Mouse (Mus musculus) heart, embryonic 10.5 days (tissue): ENCODE measurements at regions not wholly inside any gene's neighbourhood (a gene's known extent, or its start where the extent isn't known, plus 50 kb on each side); places are given as distances from the start of the nearest gene placed in this dataset.

Experiments used
- DNase-seq: peaks from one replicate; pipeline ENCODE4 v3.0.0-alpha.2; 2017; ENCODE audit warnings: low spot score
- H3K27ac ChIP-seq: fragments of 300-500 bp; sonication (generic); 2 replicates; pipeline ENCODE4 v1.5.1; 2016; ENCODE audit warnings: mild to moderate bottlenecking
- H3K27me3 ChIP-seq: fragments of 300-500 bp; sonication (generic); 2 replicates; pipeline ENCODE4 v1.6.1; 2016; ENCODE audit warnings: mild to moderate bottlenecking; ENCODE audit not compliant: poor library complexity, insufficient read depth, severe bottlenecking
- H3K36me3 ChIP-seq: fragments of 300-500 bp; sonication (generic); 2 replicates; pipeline ENCODE4 v1.6.1; 2016; ENCODE audit warnings: mild to moderate bottlenecking, moderate library complexity
- H3K4me1 ChIP-seq: fragments of 300-500 bp; sonication (generic); 2 replicates; pipeline ENCODE4 v1.6.1; 2016; ENCODE audit warnings: mild to moderate bottlenecking
- H3K4me3 ChIP-seq: fragments of 300-500 bp; sonication (generic); 2 replicates; pipeline ENCODE4 v1.5.1; 2016; ENCODE audit warnings: mild to moderate bottlenecking, moderate library complexity
- H3K9me3 ChIP-seq: fragments of 300-500 bp; sonication (generic); 2 replicates; pipeline ENCODE4 v1.6.1; 2016; ENCODE audit warnings: mild to moderate bottlenecking, moderate library complexity
- WGBS: fragments of 180-500 bp; shearing (Covaris S2); methylation state at CpG from one replicate; pipeline ENCODE4 v1.1.7; 2016; 5-methylcytosine and 5-hydroxymethylcytosine counted together

- H3K36me3 ChIP-seq: no peaks in the 10 kb centered on the region
- DNase-seq: no peak
- no peaks in the 10 kb centered on the region for H3K4me1 ChIP-seq
- no peaks in the 10 kb centered on the region for H3K27me3 ChIP-seq
- no peak overlapping the region for H3K27ac ChIP-seq
- H3K4me3 ChIP-seq: no peak overlapping the region
- WGBS: 71% methylated on average over 15 of the region's 15 CpGs
- no peaks in the 10 kb centered on the region for H3K9me3 ChIP-seq
Measured at GRCm38 (mm10) chr10:44691590-44692327, 163.5 kb upstream of the Prdm1 start.

GRCm38 (mm10) chr10:44688555-44688954, 160.3 kb upstream of the Prdm1 start:
- Histone ChIP-seq H3K36me3 (no peaks in the 10 kb centered on the region), H3K9me3 (no peaks in the 10 kb centered on the region), H3K27ac (no peak overlapping the region), H3K27me3 (no peaks in the 10 kb centered on the region), H3K4me3 (no peak overlapping the region), H3K4me1 (0 out of 2 replicates have a peak, but pooled peaks cover 5% of the 10 kb centered on the region)
- WGBS: 82% methylated on average over 3 of the region's 3 CpGs
- DNase-seq: no peak

GRCm38 (mm10) chr10:44686055-44686454, 157.8 kb upstream of the Prdm1 start:
- no peaks in the 10 kb centered on the region for H3K36me3 ChIP-seq
- no peaks in the 10 kb centered on the region for H3K27me3 ChIP-seq
- no peak overlapping the region for H3K27ac ChIP-seq
- 36% methylated on average over 4 of the region's 4 CpGs for WGBS
- H3K9me3 ChIP-seq: no peaks in the 10 kb centered on the region
- H3K4me1 ChIP-seq: 0 out of 2 replicates have a peak, but pooled peaks cover 5% of the 10 kb centered on the region
- no peak for DNase-seq
- no peak overlapping the region for H3K4me3 ChIP-seq

GRCm38 (mm10) chr10:44685215-44685614, 156.9 kb upstream of the Prdm1 start:
- no peak for DNase-seq
- 51% methylated on average over 3 of the region's 3 CpGs for WGBS
- no peak overlapping the region for H3K4me3 ChIP-seq
- 0 out of 2 replicates have a peak, but pooled peaks cover 5% of the 10 kb centered on the region for H3K4me1 ChIP-seq
- H3K27ac ChIP-seq: no peak overlapping the region
- H3K36me3 ChIP-seq: no peaks in the 10 kb centered on the region
- H3K27me3 ChIP-seq: no peaks in the 10 kb centered on the region
- no peaks in the 10 kb centered on the region for H3K9me3 ChIP-seq

- H3K9me3 ChIP-seq: no peaks in the 10 kb centered on the region
- H3K27me3 ChIP-seq: no peaks in the 10 kb centered on the region
- no peaks in the 10 kb centered on the region for H3K4me1 ChIP-seq
- DNase-seq: no peak
- H3K27ac ChIP-seq: no peak overlapping the region
- no peaks in the 10 kb centered on the region for H3K36me3 ChIP-seq
- H3K4me3 ChIP-seq: no peak overlapping the region
- WGBS: 72% methylated on average over 3 of the region's 3 CpGs
Measured at GRCm38 (mm10) chr10:44676506-44676905, 148.2 kb upstream of the Prdm1 start.

GRCm38 (mm10) chr10:44665509-44666144, 137.3 kb upstream of the Prdm1 start:
- Histone ChIP-seq H3K27ac (no peak overlapping the region), H3K9me3 (no peaks in the 10 kb centered on the region), H3K4me3 (no peak overlapping the region), H3K27me3 (no peaks in the 10 kb centered on the region), H3K4me1 (no peaks in the 10 kb centered on the region), H3K36me3 (no peaks in the 10 kb centered on the region)
- WGBS: 74% methylated on average over 4 of the region's 4 CpGs
- no peak for DNase-seq

- WGBS: 79% methylated on average over 3 of the region's 3 CpGs
- Histone ChIP-seq H3K36me3 (no peaks in the 10 kb centered on the region), H3K4me1 (no peaks in the 10 kb centered on the region), H3K27ac (no peak overlapping the region), H3K9me3 (no peaks in the 10 kb centered on the region), H3K4me3 (no peak overlapping the region), H3K27me3 (no peaks in the 10 kb centered on the region)
- no peak for DNase-seq
Measured at GRCm38 (mm10) chr10:44659499-44659898, 131.2 kb upstream of the Prdm1 start.

GRCm38 (mm10) chr10:44653761-44654160, 125.5 kb upstream of the Prdm1 start:
- Histone ChIP-seq H3K27ac (no peak overlapping the region), H3K4me1 (no peaks in the 10 kb centered on the region), H3K4me3 (no peak overlapping the region), H3K36me3 (no peaks in the 10 kb centered on the region), H3K27me3 (no peaks in the 10 kb centered on the region), H3K9me3 (no peaks in the 10 kb centered on the region)
- no peak for DNase-seq
- WGBS: 87% methylated on average over 5 of the region's 5 CpGs

GRCm38 (mm10) chr10:44647021-44647420, 118.7 kb upstream of the Prdm1 start:
- H3K4me3 ChIP-seq: no peak overlapping the region
- no peaks in the 10 kb centered on the region for H3K9me3 ChIP-seq
- H3K4me1 ChIP-seq: no peaks in the 10 kb centered on the region
- no peaks in the 10 kb centered on the region; the same call in 1 of the 2 replicates for H3K27me3 ChIP-seq
- DNase-seq: no peak
- no peaks in the 10 kb centered on the region for H3K36me3 ChIP-seq
- 34% methylated on average over 5 of the region's 5 CpGs for whole genome bisulfite sequencing
- no peak overlapping the region for H3K27ac ChIP-seq

- Histone ChIP-seq H3K27ac (no peak overlapping the region), H3K4me3 (no peak overlapping the region), H3K4me1 (no peaks in the 10 kb centered on the region), H3K36me3 (no peaks in the 10 kb centered on the region), H3K27me3 (no peaks in the 10 kb centered on the region; the same call in 1 of the 2 replicates), H3K9me3 (no peaks in the 10 kb centered on the region)
- 80% methylated on average over 5 of the region's 5 CpGs for WGBS
- DNase-seq: no peak
Measured at GRCm38 (mm10) chr10:44646615-44647014, 118.3 kb upstream of the Prdm1 start.

GRCm38 (mm10) chr10:44641616-44642015, 113.3 kb upstream of the Prdm1 start:
- Histone ChIP-seq H3K4me3 (no peak overlapping the region), H3K36me3 (no peaks in the 10 kb centered on the region), H3K9me3 (no peaks in the 10 kb centered on the region), H3K27me3 (no peaks in the 10 kb centered on the region), H3K27ac (no peak overlapping the region), H3K4me1 (no peaks in the 10 kb centered on the region)
- 90% methylated on average over 2 of the region's 2 CpGs for WGBS
- DNase-seq: no peak

- H3K4me3 ChIP-seq: no peak overlapping the region
- no peaks in the 10 kb centered on the region for H3K27me3 ChIP-seq
- H3K27ac ChIP-seq: no peak overlapping the region
- 89% methylated on average over 8 of the region's 8 CpGs for WGBS
- H3K36me3 ChIP-seq: no peaks in the 10 kb centered on the region
- no peaks in the 10 kb centered on the region for H3K4me1 ChIP-seq
- no peak for DNase-seq
- no peaks in the 10 kb centered on the region for H3K9me3 ChIP-seq
Measured at GRCm38 (mm10) chr10:44640620-44641019, 112.3 kb upstream of the Prdm1 start.

- no peaks in the 10 kb centered on the region for H3K9me3 ChIP-seq
- no peak for DNase-seq
- no peak overlapping the region for H3K27ac ChIP-seq
- no peak overlapping the region for H3K4me3 ChIP-seq
- no peaks in the 10 kb centered on the region for H3K27me3 ChIP-seq
- no peaks in the 10 kb centered on the region for H3K36me3 ChIP-seq
- 73% methylated on average over 2 of the region's 2 CpGs for WGBS
- no peaks in the 10 kb centered on the region for H3K4me1 ChIP-seq
Measured at GRCm38 (mm10) chr10:44638678-44639077, 110.4 kb upstream of the Prdm1 start.
